Comparison of ENCODE assay signal across 8 mouse cellular contexts in the genomic region with DNA sequence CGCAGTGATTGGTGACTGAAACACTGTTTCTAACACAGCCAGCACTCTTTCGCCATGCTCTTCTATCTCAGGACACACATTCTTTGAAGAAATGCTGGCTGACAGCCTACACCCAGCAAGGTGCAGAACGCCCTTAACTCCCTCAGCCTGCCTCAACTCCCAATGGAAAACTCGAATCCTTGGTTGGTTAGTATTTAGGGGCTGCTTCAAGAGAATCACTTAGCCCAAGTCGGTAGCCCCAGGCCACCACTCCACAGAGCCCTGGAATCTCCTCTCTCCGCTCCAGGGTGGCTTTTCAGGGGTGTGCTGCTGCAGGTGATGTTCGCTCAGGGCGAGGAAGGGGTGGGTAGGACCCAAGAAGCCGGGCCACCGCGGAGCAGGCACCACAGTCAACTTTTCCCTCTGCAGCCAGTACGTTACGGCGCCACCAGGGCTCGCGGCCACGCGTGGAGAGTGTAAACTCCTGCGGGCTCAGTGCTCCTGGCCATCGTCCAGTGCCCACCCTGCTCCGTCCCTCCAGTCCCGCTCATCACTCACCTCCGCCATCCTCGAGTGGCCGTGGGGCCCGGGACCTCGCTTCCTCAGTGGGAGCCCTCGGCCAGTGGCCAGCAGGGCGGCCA. TPM values are rescaled to one million over a fixed set of nuclear protein-coding genes. Genes with fewer than 3 reads are reported as not detected.
DNase-seq lines count a peak whose midpoint lies in the region; ATAC-seq and TF ChIP-seq lines count a peak whose summit lies in the region.

No protein-coding gene starts in this region.

- peaks cover 12% of the 10 kb centered on the region for H3K4me1 ChIP-seq in hindbrain, embryonic 16.5 days (ENCODE audit: control insufficient read depth, insufficient read depth, low read depth, low read length)
- peaks cover 9% of the 10 kb centered on the region for H3K4me1 ChIP-seq in midbrain, embryonic 11.5 days (ENCODE audit: control insufficient read depth, insufficient read depth, low read length)

- WGBS in hindbrain, embryonic 16.5 days = 10% methylated on average over 29 of the region's 29 CpGs
- 8% methylated on average over 29 of the region's 29 CpGs for WGBS in midbrain, embryonic 11.5 days

- H3K27me3 ChIP-seq in C2C12 (ENCODE audit: control insufficient read depth, insufficient read depth, insufficient read length) = peaks cover 6% of the 10 kb centered on the region
- peaks cover 3% of the 10 kb centered on the region for H3K27me3 ChIP-seq in hindbrain, embryonic 16.5 days (replicated peaks; ENCODE audit: control insufficient read depth, insufficient read depth, low read length)
- peaks cover 23% of the 10 kb centered on the region for H3K27me3 ChIP-seq in midbrain, embryonic 11.5 days (ENCODE audit: control insufficient read depth, insufficient read depth, low read length)

- peak overlapping the region; percentile 99 for H3K4me2 ChIP-seq in hindbrain, embryonic 16.5 days (ENCODE audit: low read length)
- peak overlapping the region; percentile 93 for H3K4me2 ChIP-seq in midbrain, embryonic 11.5 days

- intact Hi-C loops in gastrocnemius, adult 2 months (cut with DNase I) = no loop called here

- DNase-seq in gastrocnemius, adult 2 months = no peak
- DNase-seq in gastrocnemius, adult 18-20 months (ENCODE audit: low spot score) = no peak
- DNase-seq in embryo, embryonic 9.5 days (ENCODE audit: extremely low spot score) = peak; percentile 27
- DNase-seq in midbrain, embryonic 11.5 days (ENCODE audit: low spot score, missing footprints) = peak; percentile 90
- no peak for DNase-seq in spleen, postnatal 4 days (ENCODE audit: low spot score in 2 of 2)
- no peak for DNase-seq in frontal cortex, postnatal 10 days (ENCODE audit: low spot score in 2 of 2)

- H3ac ChIP-seq in C2C12 (ENCODE audit: control insufficient read depth, insufficient read length, low read depth) = peak overlapping the region; percentile 59

- no peak overlapping the region for H3K27ac ChIP-seq in gastrocnemius, adult 2 months
- H3K27ac ChIP-seq in hindbrain, embryonic 16.5 days (ENCODE audit: low read depth, low read length) = no peak overlapping the region
- no peak overlapping the region for H3K27ac ChIP-seq in midbrain, embryonic 11.5 days (ENCODE audit: low read depth, low read length)

- H3K9ac ChIP-seq in hindbrain, embryonic 16.5 days (ENCODE audit: low read depth, low read length) = peak overlapping the region; percentile 84
- H3K9ac ChIP-seq in midbrain, embryonic 11.5 days (ENCODE audit: low read length) = peak overlapping the region; percentile 65

- H3K79me2 ChIP-seq in C2C12 (ENCODE audit: control insufficient read depth, insufficient read depth) = no peaks in the 10 kb centered on the region

- H3K4me3 ChIP-seq in gastrocnemius, adult 2 months = peak overlapping the region; percentile 88
- peak overlapping the region; percentile 30 for H3K4me3 ChIP-seq in C2C12 (ENCODE audit: insufficient read depth, poor library complexity, severe bottlenecking)
- peak overlapping the region; percentile 82 for H3K4me3 ChIP-seq in hindbrain, embryonic 16.5 days (ENCODE audit: low read length)
- peak overlapping the region; percentile 57 for H3K4me3 ChIP-seq in midbrain, embryonic 11.5 days (ENCODE audit: low read depth, low read length)

- no peaks in the 10 kb centered on the region for H3K79me3 ChIP-seq in C2C12 (ENCODE audit: low read depth)

- TF ChIP-seq CTCF in gastrocnemius, adult 2 months (IDR thresholded peaks at IDR 0.05) = no peak
- TF ChIP-seq CTCF in C2C12 (IDR thresholded peaks at IDR 0.05; ENCODE audit: control insufficient read depth, insufficient read depth, insufficient read length) = no peak

- peak; percentile 70 for ATAC-seq in hindbrain, embryonic 16.5 days
- ATAC-seq in midbrain, embryonic 11.5 days (ENCODE audit: low FRiP score) = peak; percentile 36

- no peaks in the 10 kb centered on the region for H3K36me3 ChIP-seq in C2C12 (ENCODE audit: control insufficient read depth, insufficient read depth)
- H3K36me3 ChIP-seq in hindbrain, embryonic 16.5 days (ENCODE audit: control insufficient read depth, insufficient read depth, low read length) = no peaks in the 10 kb centered on the region
- H3K36me3 ChIP-seq in midbrain, embryonic 11.5 days (ENCODE audit: control insufficient read depth, insufficient read depth, low read length) = no peaks in the 10 kb centered on the region

- no peaks in the 10 kb centered on the region for H3K9me3 ChIP-seq in hindbrain, embryonic 16.5 days (ENCODE audit: control insufficient read depth, low read length)
- H3K9me3 ChIP-seq in midbrain, embryonic 11.5 days (ENCODE audit: control insufficient read depth, low read length) = no peaks in the 10 kb centered on the region

TF ChIP-seq in C2C12, 6 proteins besides CTCF, POLR2A, EP300 and RAD21:
- no peak for TF ChIP-seq MAX (IDR thresholded peaks at IDR 0.05)

RNA-seq across cellular contexts. Expression of gene Ism2, which starts 0.4 kb away (rescaled TPM):
- not detected for total RNA-seq in gastrocnemius, adult 2 months (2021)
- total RNA-seq in gastrocnemius, adult 18-20 months (2021) = not detected
- 0.18 TPM for polyA plus RNA-seq in C2C12 (2012; fragmentation: generic; extraction: Trizol)
- 1.1 and 1.4 TPM in 2 replicates for polyA plus RNA-seq in hindbrain, embryonic 16.5 days (2015; fragmentation: Nextera tagmentation; extraction: Ambion mirVana)
- polyA plus RNA-seq in midbrain, embryonic 11.5 days (2014; fragmentation: Nextera tagmentation; extraction: Ambion mirVana) = 0.52 and 0.53 TPM in 2 replicates

RNA-seq across cellular contexts. Expression of gene Ahsa1, which starts 32.9 kb away (rescaled TPM):
- total RNA-seq in gastrocnemius, adult 2 months (2021) = 100 to 1,000 TPM; 120 to 154 TPM
- total RNA-seq in gastrocnemius, adult 18-20 months (2021) = 100 to 1,000 TPM; 121 to 129 TPM
- polyA plus RNA-seq in C2C12 (2012; fragmentation: generic; extraction: Trizol) = 226 TPM
- 213 and 222 TPM in 2 replicates for polyA plus RNA-seq in hindbrain, embryonic 16.5 days (2015; fragmentation: Nextera tagmentation; extraction: Ambion mirVana)
- polyA plus RNA-seq in midbrain, embryonic 11.5 days (2014; fragmentation: Nextera tagmentation; extraction: Ambion mirVana) = 215 and 230 TPM in 2 replicates

RNA-seq across cellular contexts. Expression of gene Vipas39, which starts 33.1 kb away (rescaled TPM):
- 1 to 10 TPM; 7.3 to 9.5 TPM for total RNA-seq in gastrocnemius, adult 2 months (2021)
- 1 to 10 TPM; 6.1 to 9.1 TPM for total RNA-seq in gastrocnemius, adult 18-20 months (2021)
- 23.2 TPM for polyA plus RNA-seq in C2C12 (2012; fragmentation: generic; extraction: Trizol)
- polyA plus RNA-seq in hindbrain, embryonic 16.5 days (2015; fragmentation: Nextera tagmentation; extraction: Ambion mirVana) = 52.1 and 55.4 TPM in 2 replicates
- polyA plus RNA-seq in midbrain, embryonic 11.5 days (2014; fragmentation: Nextera tagmentation; extraction: Ambion mirVana) = 59.6 and 64.5 TPM in 2 replicates

Comparison
In these comparisons a context has a peak if more than half of its experiments do, and no peak if none do; other contexts are left out.
1. DNase-seq: peak in embryo, embryonic 9.5 days (single experiment) and midbrain, embryonic 11.5 days (single experiment); none in gastrocnemius, adult 2 months (single experiment), gastrocnemius, adult 18-20 months (single experiment), spleen, postnatal 4 days (0 of 2) and frontal cortex, postnatal 10 days (0 of 2).
2. H3K4me3 ChIP-seq: peak in every context shown above with its lines; median percentile 88 in gastrocnemius, adult 2 months; 82 in hindbrain, embryonic 16.5 days; 57 in midbrain, embryonic 11.5 days; 30 in C2C12.